Mouse (Mus musculus) megakaryocyte, embryonic 14.5 days (primary cell): ENCODE measurements at regions not wholly inside any gene's neighbourhood (a gene's known extent, or its start where the extent isn't known, plus 50 kb on each side); places are given as distances from the start of the nearest gene placed in this dataset.

Experiments
- H3K27me3 ChIP-seq: replicated peaks from 2 replicates; pipeline ENCODE3; 2012; ENCODE audit warnings: inconsistent platforms
- H3K36me3 ChIP-seq: replicated peaks from 2 replicates; pipeline ENCODE3; 2012; ENCODE audit warnings: low read length, inconsistent platforms, mixed read lengths
- H3K4me1 ChIP-seq: 2 replicates; pipeline ENCODE4 v1.6.1; 2012; ENCODE audit warnings: inconsistent platforms
- H3K4me3 ChIP-seq: replicated peaks from 2 replicates; pipeline ENCODE3; 2012; ENCODE audit warnings: moderate library complexity, mild to moderate bottlenecking, inconsistent platforms
- H3K9me3 ChIP-seq: 2 replicates; pipeline ENCODE4 v1.6.1; 2012; ENCODE audit warnings: inconsistent platforms
- FLI1 ChIP-seq: IDR thresholded peaks from 2 replicates; pipeline ENCODE4 v1.6.1; 2012; ENCODE audit warnings: low read length, inconsistent platforms, mixed read lengths
- GATA1 ChIP-seq: IDR thresholded peaks from 3 replicates; pipeline ENCODE4 v1.6.1; 2012; ENCODE audit warnings: mixed read lengths, low read length, inconsistent platforms, borderline replicate concordance

- Histone ChIP-seq H3K9me3 (peaks cover 4% of the 10 kb centered on the region; the same call in 1 of the 2 replicates), H3K27me3 (no peaks in the 10 kb centered on the region), H3K4me3 (no peak overlapping the region), H3K4me1 (no peaks in the 10 kb centered on the region), H3K36me3 (no peaks in the 10 kb centered on the region)
- TF ChIP-seq FLI1 = no peak
- no peak for TF ChIP-seq GATA1
Measured at GRCm38 (mm10) chr11:113140595-113140994, 358.6 kb downstream of the Sox9 start.

GRCm38 (mm10) chr11:113142816-113143215 lies 360.8 kb downstream of the Sox9 start:
- Histone ChIP-seq H3K27me3 (no peaks in the 10 kb centered on the region), H3K4me1 (no peaks in the 10 kb centered on the region), H3K4me3 (no peak overlapping the region), H3K9me3 (peaks cover 2% of the 10 kb centered on the region; the same call in 1 of the 2 replicates), H3K36me3 (no peaks in the 10 kb centered on the region)
- no peak for TF ChIP-seq GATA1
- TF ChIP-seq FLI1 = no peak

GRCm38 (mm10) chr11:113143839-113144627 lies 362.0 kb downstream of the Sox9 start:
- Histone ChIP-seq H3K9me3 (peaks cover 6% of the 10 kb centered on the region), H3K27me3 (no peaks in the 10 kb centered on the region)
- TF ChIP-seq FLI1 (no peak), GATA1 (no peak)

GRCm38 (mm10) chr11:113145721-113146120 lies 363.7 kb downstream of the Sox9 start:
- Histone ChIP-seq H3K4me1 (no peaks in the 10 kb centered on the region), H3K36me3 (no peaks in the 10 kb centered on the region), H3K27me3 (no peaks in the 10 kb centered on the region), H3K4me3 (no peak overlapping the region), H3K9me3 (peaks cover 6% of the 10 kb centered on the region)
- TF ChIP-seq GATA1 (no peak), FLI1 (no peak)

More at GRCm38 (mm10) chr11:113143839-113144627, 362.0 kb downstream of the Sox9 start:
- no peaks in the 10 kb centered on the region for H3K4me1 ChIP-seq
- H3K4me3 ChIP-seq = no peak overlapping the region
- H3K36me3 ChIP-seq = no peaks in the 10 kb centered on the region

- no peaks in the 10 kb centered on the region for H3K36me3 ChIP-seq
- no peaks in the 10 kb centered on the region for H3K4me1 ChIP-seq
- no peak for TF ChIP-seq GATA1
- no peak for TF ChIP-seq FLI1
- no peak overlapping the region for H3K4me3 ChIP-seq
- H3K27me3 ChIP-seq = no peaks in the 10 kb centered on the region
- H3K9me3 ChIP-seq = peaks cover 6% of the 10 kb centered on the region
Measured at GRCm38 (mm10) chr11:113146762-113147161, 364.7 kb downstream of the Sox9 start.

GRCm38 (mm10) chr11:113147535-113148197 lies 365.6 kb downstream of the Sox9 start:
- H3K27me3 ChIP-seq = no peaks in the 10 kb centered on the region
- H3K4me1 ChIP-seq = no peaks in the 10 kb centered on the region
- H3K9me3 ChIP-seq = peaks cover 6% of the 10 kb centered on the region
- no peaks in the 10 kb centered on the region for H3K36me3 ChIP-seq
- no peak overlapping the region for H3K4me3 ChIP-seq
- TF ChIP-seq GATA1 = no peak
- TF ChIP-seq FLI1 = no peak

GRCm38 (mm10) chr11:113148198-113148537 lies 366.1 kb downstream of the Sox9 start:
- H3K36me3 ChIP-seq = no peaks in the 10 kb centered on the region
- H3K4me1 ChIP-seq = no peaks in the 10 kb centered on the region

DNA sequence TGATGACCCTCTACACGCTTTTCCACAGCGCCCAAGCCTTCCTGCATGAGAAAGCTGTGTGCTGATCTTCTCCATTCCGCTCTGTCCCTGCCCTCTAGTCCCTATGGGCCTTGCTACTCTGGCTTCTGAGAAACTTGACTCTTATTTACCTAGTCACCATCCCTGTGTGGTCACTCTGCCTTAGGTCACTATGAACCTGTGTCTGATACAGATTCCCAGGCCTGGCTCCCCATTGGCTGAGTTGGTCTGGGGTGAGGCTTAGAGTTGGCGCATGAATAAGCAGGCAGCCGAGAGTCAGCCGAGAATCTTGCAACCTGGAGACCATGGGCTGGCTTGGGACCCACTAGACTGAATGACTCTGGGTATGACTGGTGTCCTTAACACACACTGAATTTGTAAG lies 373.5 kb downstream of the Sox9 start:
- Histone ChIP-seq H3K4me3 (no peak overlapping the region), H3K36me3 (no peaks in the 10 kb centered on the region), H3K4me1 (no peaks in the 10 kb centered on the region), H3K9me3 (0 out of 2 replicates have a peak, but pooled peaks cover 4% of the 10 kb centered on the region), H3K27me3 (peaks cover 2% of the 10 kb centered on the region)
- no peak for TF ChIP-seq FLI1
- TF ChIP-seq GATA1 = no peak

More at GRCm38 (mm10) chr11:113148198-113148537, 366.1 kb downstream of the Sox9 start:
- no peaks in the 10 kb centered on the region for H3K27me3 ChIP-seq
- peaks cover 6% of the 10 kb centered on the region for H3K9me3 ChIP-seq
- no peak overlapping the region for H3K4me3 ChIP-seq
- TF ChIP-seq FLI1 = no peak
- no peak for TF ChIP-seq GATA1

- Histone ChIP-seq H3K36me3 (no peaks in the 10 kb centered on the region), H3K9me3 (no peaks in the 10 kb centered on the region), H3K4me3 (no peak overlapping the region), H3K27me3 (peaks cover 38% of the 10 kb centered on the region), H3K4me1 (peaks cover 30% of the 10 kb centered on the region)
- TF ChIP-seq GATA1 (no peak), FLI1 (no peak)
Measured at GRCm38 (mm10) chr11:113163941-113164340, 381.9 kb downstream of the Sox9 start.

- Histone ChIP-seq H3K4me1 (peaks cover 30% of the 10 kb centered on the region), H3K27me3 (peaks cover 42% of the 10 kb centered on the region), H3K36me3 (no peaks in the 10 kb centered on the region), H3K9me3 (no peaks in the 10 kb centered on the region), H3K4me3 (no peak overlapping the region)
- TF ChIP-seq GATA1 (no peak), FLI1 (no peak)
Measured at GRCm38 (mm10) chr11:113164510-113164909, 382.5 kb downstream of the Sox9 start.
